Mouse (Mus musculus) liver (tissue): ENCODE results near the gene Cpt1a.
A peak's percentile ranks its signal among the peaks of the same experiment; 100 is the strongest.

Experiments used
- DNase-seq: peaks from one replicate; pipeline ENCODE4 v3.0.0-alpha.2; 2020; ENCODE audit warnings: mixed read lengths

The Cpt1a gene

DNA sequence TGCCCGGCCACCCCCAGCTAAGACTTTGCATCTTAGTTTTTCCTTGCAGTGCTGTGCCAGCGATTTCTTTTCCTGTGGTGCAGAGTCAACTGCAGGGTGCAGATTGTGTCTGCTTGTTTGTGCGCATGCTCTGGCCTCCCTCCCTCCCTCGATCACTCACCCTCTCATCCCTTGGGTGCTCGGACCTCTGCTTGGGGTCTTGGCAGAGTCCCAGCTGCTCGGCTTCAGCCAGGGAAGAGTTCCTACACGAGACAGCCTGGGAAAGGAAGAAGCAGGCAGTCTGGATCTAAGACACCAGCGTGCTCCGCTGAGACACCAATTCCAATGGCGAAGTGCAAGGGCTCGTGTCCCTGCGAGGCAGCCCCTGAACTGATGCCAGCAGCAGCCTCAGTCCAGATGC is 51.2 kb downstream of the Cpt1a start:
- DNase-seq, result no peak

GRCm38 (mm10) chr19:3374028-3374427 is 51.9 kb downstream of the Cpt1a start:
- peak; percentile 29 for DNase-seq

GRCm38 (mm10) chr19:3375945-3376495 is 53.9 kb downstream of the Cpt1a start:
- no peak for DNase-seq

GRCm38 (mm10) chr19:3376966-3377715 is 55.0 kb downstream of the Cpt1a start:
- DNase-seq, result peak; percentile 47

DNA sequence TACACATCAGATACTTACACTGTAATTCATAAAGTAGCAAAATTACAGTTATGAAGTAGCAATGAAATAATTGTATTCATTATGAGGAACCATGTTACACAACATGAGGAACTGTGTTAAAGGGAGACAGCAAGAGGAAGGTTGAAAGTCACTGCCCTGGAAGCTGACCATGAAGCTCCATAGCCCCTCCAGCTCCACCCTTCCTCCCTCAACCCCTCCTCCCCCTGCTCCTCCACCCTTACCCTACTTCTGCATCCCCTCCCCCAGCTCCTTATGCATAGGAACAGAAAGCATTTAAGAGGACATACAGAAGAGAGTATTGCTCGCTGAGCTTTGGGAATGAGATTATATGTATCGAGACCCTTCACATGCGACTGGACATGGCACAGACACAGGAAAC is 56.5 kb downstream of the Cpt1a start:
- DNase-seq, result peak; percentile 13

DNA sequence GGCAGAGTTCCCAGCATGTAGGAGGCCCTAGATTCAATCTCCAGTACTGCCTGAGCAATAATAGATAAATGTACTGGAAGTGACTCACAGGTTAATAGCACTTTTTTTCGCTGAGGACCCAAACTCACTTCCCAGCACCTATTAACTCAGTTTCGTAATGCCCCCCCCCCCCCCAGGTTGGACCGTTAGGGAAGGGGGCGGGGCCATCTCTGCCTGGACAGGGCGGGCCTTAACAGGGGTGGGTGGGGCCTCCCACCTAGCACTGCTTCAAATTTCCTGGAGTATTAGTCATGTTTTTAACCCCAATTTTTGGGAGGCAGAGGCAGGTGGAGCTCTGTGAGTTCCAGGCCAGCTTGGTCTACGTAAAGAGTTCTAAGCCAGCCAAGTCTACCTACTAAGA is 65.9 kb downstream of the Cpt1a start:
- DNase-seq, result peak; percentile 28

DNA sequence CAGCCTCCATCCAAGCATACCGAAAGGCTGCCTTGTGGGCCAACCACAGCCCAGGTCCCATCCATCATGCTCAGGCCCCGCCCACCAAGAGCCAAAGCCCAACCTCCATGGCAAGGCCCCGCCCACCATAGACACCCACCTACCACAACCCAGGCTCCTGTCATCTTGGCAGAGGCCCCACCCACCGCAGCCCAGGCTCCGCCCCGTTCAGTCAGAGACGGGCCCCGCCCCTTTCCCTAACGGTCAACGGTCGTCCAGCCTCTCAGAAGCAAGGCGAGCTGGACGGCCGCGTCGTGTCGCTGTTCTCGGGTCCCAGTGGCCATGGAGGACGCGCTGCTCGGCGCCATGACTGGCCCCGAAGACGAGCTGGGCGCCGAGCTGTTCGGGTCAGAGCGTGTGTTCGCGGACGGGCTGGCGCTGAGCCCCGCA is 66.5 kb downstream of the Cpt1a start, which contains the start of gene Tesmin:
Gene Tesmin (plus strand): TSS at position 229 of the 429 bp plus-strand sequence.
- peak; percentile 92 for DNase-seq

GRCm38 (mm10) chr19:3389089-3389488 is 67.0 kb downstream of the Cpt1a start:
- DNase-seq, result peak; percentile 89

- DNase-seq, result peak; percentile 48
Observed at GRCm38 (mm10) chr19:3392384-3392783, 70.2 kb downstream of the Cpt1a start.

GRCm38 (mm10) chr19:3394216-3394615 is 72.1 kb downstream of the Cpt1a start:
- no peak for DNase-seq

- no peak for DNase-seq
Observed at GRCm38 (mm10) chr19:3400057-3400456, 77.9 kb downstream of the Cpt1a start.

DNA sequence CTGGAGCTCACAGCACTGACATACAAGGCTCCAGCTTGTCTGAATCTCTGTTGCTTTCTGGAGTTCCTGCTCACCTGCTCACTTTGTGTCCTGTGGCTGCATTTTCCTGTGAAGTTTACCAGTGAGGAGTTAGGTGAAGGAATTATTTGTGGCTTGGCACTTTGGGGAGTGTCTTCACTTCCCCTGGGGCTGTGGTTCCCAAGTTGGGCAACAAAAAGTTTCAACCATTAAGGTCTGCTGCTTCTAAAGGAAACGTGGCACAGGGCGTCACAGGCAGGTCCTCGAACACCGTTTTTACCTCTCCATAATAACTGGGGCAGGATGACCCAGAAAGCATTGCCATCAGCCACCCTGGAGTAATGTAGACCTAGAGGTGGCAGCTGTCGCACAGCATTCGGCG is 79.4 kb downstream of the Cpt1a start:
- DNase-seq, result no peak

DNA sequence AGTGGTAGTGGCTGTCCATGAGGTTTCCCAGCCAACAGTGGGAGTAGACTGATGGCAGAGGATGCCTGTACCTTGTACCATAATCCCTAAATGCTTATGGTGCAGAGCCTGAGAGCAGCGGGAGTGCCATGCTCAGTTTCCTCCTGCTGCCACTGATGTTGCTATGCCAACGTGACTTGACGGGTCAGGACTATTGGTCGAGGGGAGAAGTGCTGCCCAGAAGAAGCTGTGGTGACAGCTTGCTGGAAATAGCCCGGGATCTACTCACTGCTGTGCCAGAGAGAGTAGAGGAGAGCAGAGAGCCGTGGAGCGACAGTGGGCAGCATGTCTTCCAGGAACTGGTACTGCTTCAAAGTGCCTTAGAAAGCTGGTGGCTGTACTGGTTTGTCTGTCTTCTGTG is 79.8 kb downstream of the Cpt1a start:
- DNase-seq, result no peak

GRCm38 (mm10) chr19:3402390-3402789 is 80.3 kb downstream of the Cpt1a start:
- DNase-seq, result no peak

- DNase-seq, result no peak
Observed at GRCm38 (mm10) chr19:3404030-3404429, 81.9 kb downstream of the Cpt1a start.

DNA sequence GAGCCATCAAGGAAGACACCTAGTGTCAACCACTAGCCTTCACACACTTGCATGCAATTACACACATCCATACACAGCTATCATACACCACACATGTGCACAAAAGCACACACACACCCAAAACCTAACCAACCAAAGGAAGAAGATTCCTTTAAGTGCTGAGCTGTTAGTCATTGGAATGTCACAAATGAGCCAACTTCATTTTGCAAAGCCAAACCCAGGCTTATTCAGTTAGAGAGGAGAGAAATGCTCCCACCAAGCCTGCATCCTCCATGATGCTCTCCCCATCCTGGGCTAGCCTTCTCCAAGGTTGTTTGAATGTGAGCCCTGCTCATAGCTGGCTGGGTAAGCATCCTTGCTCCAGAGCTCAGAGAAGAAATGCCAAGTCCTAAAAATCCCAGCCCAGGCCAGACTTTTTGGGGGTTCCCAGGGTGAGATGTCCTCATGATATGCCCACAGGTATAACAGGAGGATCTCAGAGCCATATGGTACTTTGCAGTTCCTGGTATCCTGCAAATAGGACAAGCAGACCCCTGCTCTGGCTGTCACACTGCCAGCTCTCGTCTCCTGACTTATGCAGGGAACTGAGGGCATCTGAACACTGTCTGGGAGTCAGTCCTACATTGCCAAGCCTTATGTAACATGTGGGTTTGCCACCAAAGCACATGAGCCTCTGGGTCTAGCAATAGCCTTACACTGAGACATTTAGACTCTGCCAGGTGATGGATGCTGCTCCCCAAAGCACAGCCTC is 83.6 kb downstream of the Cpt1a start:
- no peak for DNase-seq

DNA sequence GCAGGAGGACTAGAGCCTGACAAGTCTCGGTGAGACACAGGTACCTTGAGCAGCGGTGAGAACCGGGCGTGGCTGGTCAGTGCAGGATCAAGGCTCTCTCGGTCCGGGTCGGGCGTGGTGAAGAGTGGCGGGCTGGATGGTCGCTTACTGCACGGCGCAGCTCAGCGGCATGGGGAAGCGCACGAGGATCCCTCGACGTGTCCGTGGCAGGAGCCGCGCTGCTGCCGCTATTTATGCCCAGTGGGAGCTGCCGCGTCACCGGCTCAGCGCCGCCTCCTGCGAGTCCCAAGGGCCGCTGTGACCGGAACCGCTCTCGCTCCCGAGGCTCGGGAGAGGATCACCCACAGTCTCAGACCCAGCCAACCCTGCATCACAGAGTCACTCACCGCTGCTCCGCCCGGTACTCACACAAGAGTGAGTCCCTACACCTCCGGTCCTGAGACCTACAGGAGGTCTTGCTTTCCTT is 92.2 kb downstream of the Cpt1a start, which contains the start of gene Gal:
Gene Gal (minus strand): TSS at position 277 of the 466 bp plus-strand sequence.
- DNase-seq, result no peak

- no peak for DNase-seq
Observed at GRCm38 (mm10) chr19:3419251-3419650, 97.1 kb downstream of the Cpt1a start.

DNA sequence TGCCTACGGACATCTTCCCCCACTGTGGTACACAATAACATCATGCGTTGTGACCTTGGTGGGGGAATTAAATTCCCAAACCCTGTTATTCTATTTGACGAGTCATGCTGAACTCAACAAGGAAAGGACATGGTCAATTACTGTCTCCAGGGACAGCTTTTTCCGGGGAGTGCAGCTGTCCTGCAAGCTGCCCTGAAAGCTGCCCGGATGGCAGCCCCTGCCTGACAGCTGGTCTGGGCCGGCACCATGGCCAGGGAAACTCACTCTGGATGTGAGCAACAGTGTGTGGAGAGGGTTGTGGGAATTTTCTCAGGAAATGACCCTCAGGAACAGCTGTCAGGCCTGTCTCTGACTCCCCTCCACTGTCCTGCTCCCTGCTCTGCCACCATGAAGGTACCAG is 100.4 kb downstream of the Cpt1a start:
- no peak for DNase-seq

- DNase-seq, result no peak
Observed at GRCm38 (mm10) chr19:3422981-3423380, 100.8 kb downstream of the Cpt1a start.

DNA sequence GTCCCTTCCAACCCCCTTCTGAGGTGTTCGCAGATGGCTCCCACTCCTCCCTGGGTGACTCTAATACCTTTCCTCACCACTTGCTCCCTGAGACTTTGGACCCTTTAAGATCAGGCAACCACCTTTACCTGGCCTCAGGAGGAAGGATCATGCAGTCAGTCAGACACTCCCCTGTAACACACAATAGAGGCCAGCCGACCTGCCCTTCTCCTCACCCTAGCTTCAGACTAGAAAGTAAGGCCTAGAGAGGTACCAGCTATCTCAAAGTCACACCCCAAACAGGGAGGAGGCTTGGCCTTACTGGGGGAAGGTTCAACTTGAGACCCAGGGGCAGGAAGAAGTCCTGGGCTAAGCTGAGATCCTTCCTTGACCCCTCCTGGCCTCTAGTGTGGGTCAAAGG is 102.1 kb downstream of the Cpt1a start:
- DNase-seq, result no peak

DNA sequence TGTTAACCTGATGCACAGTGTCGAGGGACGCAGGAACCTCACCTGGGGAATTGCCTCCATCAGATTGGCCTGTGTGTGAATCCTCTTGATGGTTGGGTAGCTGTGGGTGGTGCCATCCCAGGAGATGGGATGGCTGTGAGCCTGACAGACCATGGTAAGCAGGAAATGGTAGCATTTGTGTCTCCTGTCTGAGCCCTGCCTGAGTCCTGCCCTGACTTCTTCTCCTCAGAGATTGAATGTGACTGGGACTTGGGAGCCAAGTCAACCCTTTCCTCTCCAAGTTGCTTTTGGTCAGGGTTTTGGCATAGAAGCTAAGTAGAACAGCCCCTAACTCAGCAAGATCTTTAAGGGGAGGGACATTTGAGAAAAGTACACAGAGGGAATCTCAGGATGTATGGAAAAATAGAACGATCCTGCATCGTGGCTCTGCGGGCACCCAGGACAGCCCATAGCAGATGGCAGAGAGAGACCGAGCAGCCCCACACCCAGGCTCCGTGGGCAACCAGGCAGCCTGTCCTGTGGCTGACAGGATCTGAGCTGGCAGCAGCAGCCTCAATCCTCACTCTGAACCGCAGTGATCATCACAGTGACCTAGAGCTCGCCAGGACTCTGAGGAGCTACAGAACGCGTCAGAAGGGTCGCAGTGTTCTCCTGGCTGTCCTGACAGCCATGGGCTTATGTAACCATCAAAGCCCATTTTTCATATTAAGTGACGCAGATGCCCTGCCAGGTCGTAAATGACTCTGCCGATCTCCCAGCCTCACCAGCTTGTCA is 106.1 kb downstream of the Cpt1a start:
- no peak for DNase-seq
